Mouse (Mus musculus) stomach, embryonic 14.5 days (tissue): ENCODE results near the gene Apba3. TPM values are rescaled to one million over a fixed set of nuclear protein-coding genes. Genes with fewer than 3 reads are reported as not detected.
A peak's percentile ranks its signal among the peaks of the same experiment; 100 is the strongest.

ENCODE experiments used
- ATAC-seq: fragments of 200-750 bp; cut with Nextera tagmentation; 2 replicates; pipeline ENCODE4 v1.8.0; 2017; ENCODE audit warnings: low read depth, moderate TSS enrichment; ENCODE audit not compliant: insufficient number of reproducible peaks, insufficient read depth, low FRiP score
- H3K27ac ChIP-seq: fragments of 300-500 bp; sonication (generic); 2 replicates; pipeline ENCODE4 v1.5.1; 2014; ENCODE audit warnings: mild to moderate bottlenecking, low read length, moderate library complexity, mixed read lengths
- H3K27me3 ChIP-seq: fragments of 300-500 bp; sonication (generic); 2 replicates; pipeline ENCODE4 v1.6.1; 2014; ENCODE audit warnings: low read length, control low read depth, mixed read lengths; ENCODE audit not compliant: control insufficient read depth, insufficient read depth
- H3K36me3 ChIP-seq: fragments of 300-500 bp; sonication (generic); 2 replicates; pipeline ENCODE4 v1.6.1; 2014; ENCODE audit warnings: mild to moderate bottlenecking, control low read depth, low read length, moderate library complexity, mixed read lengths; ENCODE audit not compliant: control insufficient read depth, insufficient read depth
- H3K4me1 ChIP-seq: fragments of 300-500 bp; sonication (generic); 2 replicates; pipeline ENCODE4 v1.6.1; 2014; ENCODE audit warnings: low read length, control low read depth, mixed read lengths; ENCODE audit not compliant: control insufficient read depth, insufficient read depth
- H3K4me2 ChIP-seq: fragments of 300-500 bp; sonication (generic); replicated peaks from 2 replicates; pipeline ENCODE4 v1.6.1; 2014; ENCODE audit warnings: low read depth, low read length, control low read depth
- H3K4me3 ChIP-seq: fragments of 300-500 bp; sonication (generic); 2 replicates; pipeline ENCODE4 v1.5.1; 2014; ENCODE audit warnings: low read depth, low read length, control low read depth
- H3K9ac ChIP-seq: fragments of 300-500 bp; sonication (generic); replicated peaks from 2 replicates; pipeline ENCODE4 v1.6.1; 2014; ENCODE audit warnings: low read depth, mild to moderate bottlenecking, control low read depth, low read length, moderate library complexity, mixed read lengths
- H3K9me3 ChIP-seq: fragments of 300-500 bp; sonication (generic); 2 replicates; pipeline ENCODE4 v1.6.1; 2016; ENCODE audit warnings: low read depth, low read length, control low read depth; ENCODE audit not compliant: control insufficient read depth
- WGBS: fragments of 180-500 bp; shearing (Covaris S2); extraction: QIAGEN DNeasy Blood & Tissue Kit; methylation state at CpG from one replicate; pipeline ENCODE4 v1.1.7; 2014; 5-methylcytosine and 5-hydroxymethylcytosine counted together
- polyA plus RNA-seq: library from polyadenylated mRNA; unstranded; fragments of >200 nt; fragmentation: Nextera tagmentation; extraction: Ambion mirVana; gene quantifications from 2 replicates; pipeline ENCODE4 v1.2.1, GENCODE M21; 2014

The Apba3 gene
- polyA plus RNA-seq, 1 experiment from 2014 or later: 47.0 TPM

DNA sequence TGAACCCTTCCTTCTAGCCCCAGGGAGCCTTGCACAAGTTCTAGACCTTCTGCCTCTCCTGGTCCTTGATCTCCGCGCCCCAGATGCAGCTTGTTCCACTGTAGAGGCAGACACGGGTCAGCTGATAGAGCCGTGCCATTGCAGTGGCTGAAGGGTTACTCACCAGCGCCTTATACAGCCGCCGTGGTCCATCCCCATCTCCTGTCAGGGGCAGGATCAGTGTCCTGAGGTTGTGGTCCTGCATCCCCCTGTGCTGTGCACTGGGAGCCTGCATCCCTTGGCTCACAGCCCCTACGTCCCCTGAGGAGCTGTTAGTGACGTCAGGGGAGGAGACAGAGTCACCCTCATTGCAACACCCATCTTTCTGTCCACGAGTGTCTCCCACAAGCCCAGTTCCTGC lies 36.5 kb downstream of the Apba3 start:
- 0 out of 2 replicates have a peak overlapping the region, but pooled peaks have one; percentile 5 for H3K4me2 ChIP-seq
- peaks cover 19% of the 10 kb centered on the region; the same call in 1 of the 2 replicates for H3K4me1 ChIP-seq
- 76% methylated on average over 10 of the region's 10 CpGs for WGBS

DNA sequence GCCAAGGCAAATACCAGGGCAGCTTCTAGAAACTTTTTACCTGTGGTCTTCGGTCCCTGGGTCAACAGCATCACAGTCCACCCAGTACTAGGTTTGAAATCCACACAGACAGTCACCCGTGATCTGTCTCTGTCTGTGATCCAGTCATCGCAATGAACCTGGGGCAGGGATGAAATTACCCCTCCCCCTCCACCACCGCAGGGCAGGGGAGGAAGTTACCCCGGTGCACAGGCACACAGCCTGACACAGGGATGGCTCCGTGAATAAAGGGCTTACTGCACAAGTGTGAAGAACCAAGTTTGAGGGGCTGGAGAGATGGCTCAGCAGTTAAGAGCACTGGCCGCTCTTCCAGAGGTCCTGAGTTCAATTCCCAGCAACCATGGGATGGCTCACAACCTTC lies 37.0 kb downstream of the Apba3 start:
- H3K27me3 ChIP-seq: no peaks in the 10 kb centered on the region
- 73% methylated on average over 7 of the region's 7 CpGs for WGBS
- no peaks in the 10 kb centered on the region for H3K9me3 ChIP-seq
- H3K4me3 ChIP-seq: no peak overlapping the region
- no peak overlapping the region for H3K9ac ChIP-seq
- no peak for ATAC-seq
- H3K4me2 ChIP-seq: no peak overlapping the region
- H3K27ac ChIP-seq: no peak overlapping the region
- peaks cover 27% of the 10 kb centered on the region for H3K36me3 ChIP-seq
- H3K4me1 ChIP-seq: peaks cover 19% of the 10 kb centered on the region; the same call in 1 of the 2 replicates

More for the DNA sequence above, 36.5 kb downstream of the Apba3 start:
- ATAC-seq: no peak
- peaks cover 26% of the 10 kb centered on the region for H3K36me3 ChIP-seq
- H3K27ac ChIP-seq: no peak overlapping the region
- no peak overlapping the region for H3K4me3 ChIP-seq
- no peaks in the 10 kb centered on the region for H3K9me3 ChIP-seq
- 0 out of 2 replicates have a peak overlapping the region, but pooled peaks have one; percentile 4 for H3K9ac ChIP-seq
- H3K27me3 ChIP-seq: no peaks in the 10 kb centered on the region

DNA sequence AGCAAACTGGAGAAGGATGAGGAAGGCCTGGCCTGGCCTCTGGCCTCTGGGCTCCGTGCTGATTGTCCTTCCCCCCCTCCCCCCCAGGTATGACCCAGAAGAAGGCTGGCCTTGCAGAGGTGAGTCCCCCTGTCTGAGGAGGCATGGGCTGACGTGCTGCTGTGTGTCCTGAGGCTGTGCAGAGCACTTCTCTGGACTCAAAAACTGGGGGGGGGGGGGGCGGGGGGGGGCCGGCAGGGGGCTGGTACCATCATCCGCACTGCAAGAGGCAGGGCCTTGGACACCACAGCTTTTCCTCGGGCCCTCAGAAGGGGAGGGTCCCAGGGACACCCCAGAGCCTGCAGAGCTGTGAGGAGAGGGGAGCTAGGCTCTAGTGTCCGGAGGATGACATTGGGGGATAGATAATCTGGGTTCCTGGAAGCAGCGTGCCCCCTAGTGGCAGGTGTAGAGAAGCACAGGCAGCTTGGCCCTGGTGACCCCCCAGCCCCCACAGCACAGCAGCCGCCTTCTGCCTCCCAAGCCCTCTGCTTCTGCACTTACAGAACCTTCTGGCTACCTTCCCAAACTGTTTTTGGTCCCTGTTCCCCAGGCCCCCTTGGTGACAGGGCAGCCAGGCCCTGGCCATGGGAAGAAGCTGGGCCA lies 38.0 kb downstream of the Apba3 start:
- 20% methylated on average over 7 of the region's 9 CpGs for whole genome bisulfite sequencing
- no peak for ATAC-seq
- Histone ChIP-seq H3K4me2 (no peak overlapping the region), H3K27ac (no peak overlapping the region), H3K4me3 (no peak overlapping the region), H3K4me1 (peaks cover 19% of the 10 kb centered on the region; the same call in 1 of the 2 replicates), H3K9me3 (no peaks in the 10 kb centered on the region), H3K9ac (no peak overlapping the region), H3K27me3 (no peaks in the 10 kb centered on the region), H3K36me3 (peaks cover 34% of the 10 kb centered on the region)

DNA sequence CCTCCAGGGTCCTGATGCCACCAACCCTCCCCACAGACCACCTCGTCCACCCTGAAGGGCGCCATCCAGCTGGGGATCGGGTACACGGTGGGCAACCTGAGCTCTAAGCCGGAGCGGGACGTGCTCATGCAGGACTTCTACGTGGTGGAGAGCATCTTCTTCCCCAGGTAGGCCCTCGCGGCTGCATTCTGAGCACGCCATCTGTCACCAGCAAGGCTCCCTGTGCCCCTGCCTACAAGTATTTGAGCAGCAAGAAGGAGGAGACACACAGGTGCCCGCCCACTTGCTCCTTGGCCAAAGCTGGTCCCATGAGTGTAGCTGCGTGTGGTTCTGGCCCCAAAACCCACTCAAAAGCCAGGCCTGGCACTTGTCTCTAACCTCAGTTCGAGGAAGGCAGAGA lies 38.9 kb downstream of the Apba3 start:
- Histone ChIP-seq H3K36me3 (peaks cover 40% of the 10 kb centered on the region), H3K9ac (no peak overlapping the region), H3K4me2 (no peak overlapping the region), H3K27me3 (no peaks in the 10 kb centered on the region), H3K27ac (no peak overlapping the region), H3K9me3 (no peaks in the 10 kb centered on the region), H3K4me1 (peaks cover 14% of the 10 kb centered on the region; the same call in 1 of the 2 replicates), H3K4me3 (no peak overlapping the region)
- ATAC-seq: no peak
- WGBS: 95% methylated on average over 14 of the region's 14 CpGs

DNA sequence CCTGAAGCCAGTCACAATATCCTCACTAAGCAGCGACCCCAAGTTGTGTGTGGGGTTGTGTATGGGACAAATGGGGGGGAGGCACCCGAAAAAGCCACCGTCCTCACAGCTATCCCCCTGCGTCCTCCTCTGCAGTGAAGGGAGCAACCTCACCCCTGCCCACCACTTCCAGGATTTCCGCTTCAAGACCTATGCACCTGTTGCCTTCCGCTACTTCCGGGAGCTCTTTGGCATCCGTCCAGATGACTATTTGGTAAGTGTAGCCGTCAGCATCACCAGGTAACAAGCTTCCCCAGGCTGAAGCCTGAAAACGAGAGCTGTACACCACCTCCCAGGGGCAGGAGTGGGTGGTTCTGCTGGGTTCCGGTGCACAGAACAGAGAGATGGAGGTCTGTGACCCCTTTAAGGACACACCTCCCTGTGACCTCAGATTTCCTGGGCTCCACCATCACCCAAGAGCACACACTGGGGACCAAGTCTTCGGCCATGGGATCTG lies 39.5 kb downstream of the Apba3 start:
- WGBS: 92% methylated on average over 12 of the region's 12 CpGs
- Histone ChIP-seq H3K36me3 (peaks cover 46% of the 10 kb centered on the region), H3K9me3 (no peaks in the 10 kb centered on the region), H3K27ac (no peak overlapping the region), H3K27me3 (no peaks in the 10 kb centered on the region), H3K9ac (no peak overlapping the region), H3K4me2 (no peak overlapping the region), H3K4me3 (no peak overlapping the region), H3K4me1 (0 out of 2 replicates have a peak, but pooled peaks cover 10% of the 10 kb centered on the region)
- ATAC-seq: no peak

DNA sequence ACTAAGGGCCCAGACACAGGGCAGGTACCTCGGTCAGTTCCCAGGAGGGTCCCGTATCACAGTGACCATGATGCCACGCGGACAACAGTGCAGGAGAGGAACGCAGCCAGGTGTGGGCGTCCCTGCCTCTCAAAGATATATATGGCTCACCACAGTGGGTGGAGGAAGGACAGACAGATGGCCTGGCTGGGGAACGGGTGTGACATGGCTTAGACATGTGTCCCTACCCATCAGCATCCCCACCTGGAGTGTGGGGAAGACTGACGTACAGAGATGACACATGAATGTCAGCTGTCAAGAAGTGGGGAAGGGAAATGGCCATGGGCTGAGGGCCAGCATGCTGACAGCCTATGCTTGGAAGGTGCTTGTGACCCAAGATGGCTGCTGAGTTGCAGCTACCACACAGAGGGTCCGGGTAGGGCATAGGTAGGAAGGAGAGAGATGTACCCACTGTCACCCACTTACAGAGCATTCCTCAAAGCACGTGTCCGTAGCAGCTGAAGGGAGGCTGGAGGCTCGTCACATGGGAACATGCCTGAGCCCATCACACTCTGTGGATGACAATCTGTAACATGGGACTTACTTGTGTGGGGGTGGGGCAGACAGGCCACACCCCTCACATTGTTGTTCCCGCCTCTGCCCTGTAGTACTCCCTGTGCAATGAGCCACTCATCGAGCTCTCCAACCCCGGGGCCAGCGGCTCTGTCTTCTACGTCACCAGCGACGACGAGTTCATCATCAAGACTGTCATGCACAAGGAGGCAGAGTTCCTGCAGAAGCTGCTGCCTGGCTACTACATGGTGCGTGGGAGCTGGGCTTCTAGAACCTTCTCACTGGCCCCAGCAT lies 40.3 kb downstream of the Apba3 start:
- no peak overlapping the region for H3K4me2 ChIP-seq
- H3K36me3 ChIP-seq: peaks cover 54% of the 10 kb centered on the region
- H3K9ac ChIP-seq: no peak overlapping the region
- WGBS: 94% methylated on average over 21 of the region's 21 CpGs
- H3K27ac ChIP-seq: no peak overlapping the region
- 0 out of 2 replicates have a peak, but pooled peaks cover 10% of the 10 kb centered on the region for H3K4me1 ChIP-seq
- no peaks in the 10 kb centered on the region for H3K27me3 ChIP-seq
- H3K9me3 ChIP-seq: no peaks in the 10 kb centered on the region
- no peak overlapping the region for H3K4me3 ChIP-seq
- no peak for ATAC-seq

DNA sequence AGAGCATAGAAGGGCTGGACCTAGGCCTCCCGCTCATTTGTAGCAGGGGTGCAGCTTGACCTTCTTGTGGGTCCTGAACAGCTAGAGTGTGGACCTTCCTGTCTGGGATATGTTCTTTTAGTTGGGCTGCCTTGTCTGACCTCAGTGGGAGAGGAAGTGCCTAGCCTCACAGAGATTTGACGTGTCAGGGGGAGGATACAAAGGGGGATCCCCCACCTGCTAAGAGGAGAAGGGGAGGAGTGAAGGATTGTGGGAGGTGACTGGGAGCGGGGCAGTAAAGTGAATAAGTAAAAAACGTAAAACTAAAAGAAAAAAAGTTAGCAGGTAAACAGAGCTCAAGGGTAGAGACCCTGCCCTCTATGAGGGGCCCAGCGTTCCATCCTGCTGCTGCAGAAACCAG lies 42.8 kb downstream of the Apba3 start:
- H3K4me2 ChIP-seq: no peak overlapping the region
- H3K4me3 ChIP-seq: no peak overlapping the region
- no peaks in the 10 kb centered on the region for H3K27me3 ChIP-seq
- H3K36me3 ChIP-seq: peaks cover 74% of the 10 kb centered on the region
- H3K27ac ChIP-seq: no peak overlapping the region
- no peak overlapping the region for H3K9ac ChIP-seq
- no peaks in the 10 kb centered on the region for H3K9me3 ChIP-seq
- ATAC-seq: no peak
- 80% methylated on average over 5 of the region's 5 CpGs for WGBS
- H3K4me1 ChIP-seq: no peaks in the 10 kb centered on the region

DNA sequence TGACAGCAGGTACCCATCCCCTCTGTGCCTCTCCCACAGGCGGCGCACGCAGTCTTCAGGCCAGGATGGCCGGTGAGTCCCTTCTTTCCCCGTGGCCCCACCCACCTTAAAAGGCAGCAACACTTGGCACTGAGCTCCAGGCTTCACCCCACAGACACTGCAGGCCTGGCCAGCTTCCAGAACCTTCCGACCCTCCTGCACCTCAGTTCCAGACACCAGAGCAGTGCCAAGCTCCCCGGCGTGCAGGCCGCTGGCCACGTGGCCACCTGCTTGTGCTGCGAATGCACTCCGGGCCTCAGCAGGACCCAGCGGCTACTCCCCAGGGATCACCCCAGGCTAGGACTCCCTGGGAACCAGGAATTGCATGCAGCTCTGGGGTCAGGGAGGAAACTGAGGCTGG lies 46.8 kb downstream of the Apba3 start:
- ATAC-seq: no peak
- Histone ChIP-seq H3K36me3 (peaks cover 72% of the 10 kb centered on the region), H3K4me3 (no peak overlapping the region), H3K27ac (no peak overlapping the region), H3K4me2 (no peak overlapping the region), H3K27me3 (no peaks in the 10 kb centered on the region), H3K9ac (no peak overlapping the region), H3K9me3 (no peaks in the 10 kb centered on the region), H3K4me1 (peaks cover 14% of the 10 kb centered on the region; the same call in 1 of the 2 replicates)
- WGBS: 95% methylated on average over 13 of the region's 13 CpGs
